Mouse (Mus musculus): ENCODE results near the gene Gm20594. TPM values are rescaled to one million over a fixed set of nuclear protein-coding genes. Genes with fewer than 3 reads are reported as not detected.

Gene Gm20594
- not detected in 2 replicates for polyA plus RNA-seq (2021; fragmentation: Nextera tagmentation)
- long read RNA-seq, experiment 1, result 0 reads
- long read RNA-seq, experiment 2, result 0 reads

GRCm38 (mm10) chr6:79817616-79818015 is at the start of gene Gm20594:
Gene Gm20594, plus strand, starts transcription at chr6:79817916.

Other genes with a start within 250 kb of the Gm20594 start
- gene Lrrtm4, start 201.0 kb downstream of the Gm20594 start, polyA plus RNA-seq (2021; fragmentation: Nextera tagmentation), result 12.9 and 17.5 TPM in 2 replicates

Measured in layer of hippocampus, adult 6 months (tissue).